Mouse (Mus musculus): ENCODE measurements around the gene Kctd17.

The Kctd17 gene

GRCm38 (mm10) chr15:78428391-78429138 lies at the start of gene Kctd17:
Gene Kctd17, plus strand, starts transcription at chr15:78428564.
- DNase-seq: peak in 1 of 2 experiments; percentile 73

GRCm38 (mm10) chr15:78380208-78380607 lies 48.2 kb upstream of the Kctd17 start:
- DNase-seq: no peak

GRCm38 (mm10) chr15:78380741-78381140 lies 47.6 kb upstream of the Kctd17 start:
- no peak for DNase-seq

GRCm38 (mm10) chr15:78382115-78382514 lies 46.2 kb upstream of the Kctd17 start:
- DNase-seq: no peak

GRCm38 (mm10) chr15:78383450-78384219 lies 44.7 kb upstream of the Kctd17 start:
- DNase-seq: peak; percentile 78 to 80

- DNase-seq: no peak
Observed at GRCm38 (mm10) chr15:78384220-78385116, 43.9 kb upstream of the Kctd17 start.

- DNase-seq: no peak
Observed at GRCm38 (mm10) chr15:78385564-78385963, 42.8 kb upstream of the Kctd17 start.

- DNase-seq: no peak
Observed at GRCm38 (mm10) chr15:78390855-78391254, 37.5 kb upstream of the Kctd17 start.

- peak in 1 of 2 experiments; percentile 55 for DNase-seq
Observed at GRCm38 (mm10) chr15:78395478-78395962, 32.8 kb upstream of the Kctd17 start, which contains the start of gene Tex33. Gene Tex33, minus strand, starts transcription at chr15:78395912.

- DNase-seq: no peak
Observed at GRCm38 (mm10) chr15:78401345-78401744, 27.0 kb upstream of the Kctd17 start.

- peak; percentile 71 to 75 for DNase-seq
Observed at GRCm38 (mm10) chr15:78401921-78402320, 26.4 kb upstream of the Kctd17 start.

- DNase-seq: peak in 1 of 2 experiments; percentile 54
Observed at GRCm38 (mm10) chr15:78402423-78402822, 25.9 kb upstream of the Kctd17 start.

GRCm38 (mm10) chr15:78403301-78403741 lies 25.0 kb upstream of the Kctd17 start:
- DNase-seq: peak; percentile 82 to 90

GRCm38 (mm10) chr15:78403896-78404295 lies 24.5 kb upstream of the Kctd17 start:
- DNase-seq: peak; percentile 87 to 89

GRCm38 (mm10) chr15:78405098-78405497 lies 23.3 kb upstream of the Kctd17 start:
- no peak for DNase-seq

GRCm38 (mm10) chr15:78405517-78406211 lies 22.7 kb upstream of the Kctd17 start, which contains the start of gene Tst:
Gene Tst, minus strand, starts transcription at chr15:78405907.
- DNase-seq: peak; percentile 99

- DNase-seq: peak; percentile 91 to 92
Observed at GRCm38 (mm10) chr15:78406293-78406934, 21.9 kb upstream of the Kctd17 start, which contains the start of gene Mpst. Gene Mpst, plus strand, starts transcription at chr15:78406416.

- DNase-seq: peak; percentile 72 to 81
Observed at GRCm38 (mm10) chr15:78409570-78410052, 18.8 kb upstream of the Kctd17 start.

- no peak for DNase-seq
Observed at GRCm38 (mm10) chr15:78413083-78413718, 15.2 kb upstream of the Kctd17 start.

- DNase-seq: no peak
Observed at GRCm38 (mm10) chr15:78413719-78414117, 14.6 kb upstream of the Kctd17 start.
